Mouse (Mus musculus) A20 (cell line): Measurements from ENCODE around the gene Hs3st6.

ENCODE experiments used
- DNase-seq: peaks from one replicate; pipeline ENCODE4 v3.0.0-alpha.2; 2011; ENCODE audit warnings: low read depth, low spot score

The Hs3st6 gene

GRCm38 (mm10) chr17:24728184-24728583 is 24.6 kb upstream of the Hs3st6 start:
- DNase-seq = no peak

DNA sequence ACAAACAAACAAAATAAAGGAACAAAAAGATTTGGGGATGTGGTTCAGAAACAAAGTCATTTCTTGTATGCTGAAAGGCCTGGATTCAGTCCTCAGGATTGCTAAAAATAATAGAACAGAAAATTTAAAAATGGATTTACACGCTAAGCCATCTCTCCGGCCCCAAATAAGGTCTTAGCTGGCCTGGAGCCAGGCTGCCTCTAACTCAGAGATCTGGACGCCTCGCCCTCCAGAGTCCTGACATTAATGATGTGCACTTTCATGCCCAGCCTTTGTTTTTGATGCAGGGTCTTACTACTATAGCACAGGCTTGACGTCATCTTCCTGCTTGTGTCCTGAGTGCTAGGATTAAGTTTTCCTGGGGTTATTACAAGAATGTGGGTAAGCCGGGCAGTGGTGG is 23.7 kb upstream of the Hs3st6 start:
- no peak for DNase-seq

- DNase-seq = no peak
Observed at GRCm38 (mm10) chr17:24730787-24731186, 22.0 kb upstream of the Hs3st6 start.

- no peak for DNase-seq
Observed at GRCm38 (mm10) chr17:24732233-24732935, 20.4 kb upstream of the Hs3st6 start.

DNA sequence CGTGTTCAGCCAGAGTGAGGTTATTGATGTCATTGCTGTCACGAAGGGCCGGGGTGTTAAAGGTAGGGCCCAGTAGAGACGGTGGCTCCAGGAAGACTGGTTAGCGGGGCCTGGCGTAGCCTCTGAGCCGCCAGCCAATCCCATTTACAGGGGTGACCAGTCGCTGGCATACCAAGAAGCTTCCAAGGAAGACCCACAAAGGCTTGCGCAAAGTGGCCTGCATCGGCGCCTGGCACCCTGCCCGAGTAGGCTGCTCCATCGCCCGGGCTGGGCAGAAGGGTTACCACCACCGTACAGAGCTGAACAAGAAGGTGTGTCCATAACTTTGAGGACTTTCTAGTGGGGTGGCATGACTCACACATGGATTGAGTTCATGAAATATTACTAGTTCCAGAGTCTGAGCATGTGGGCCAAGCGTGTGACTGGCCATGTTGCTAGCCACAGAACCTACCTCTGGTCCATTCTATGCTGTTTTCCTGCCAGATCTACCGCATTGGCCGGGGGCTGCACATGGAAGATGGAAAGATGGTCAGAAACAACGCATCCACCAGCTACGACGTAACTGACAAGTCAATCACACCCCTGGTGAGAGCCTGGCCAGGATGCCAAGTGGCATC is 19.2 kb upstream of the Hs3st6 start:
- DNase-seq = no peak

- peak; percentile 40 for DNase-seq
Observed at GRCm38 (mm10) chr17:24734513-24734912, 18.3 kb upstream of the Hs3st6 start.

GRCm38 (mm10) chr17:24735446-24735845 is 17.3 kb upstream of the Hs3st6 start:
- no peak for DNase-seq

GRCm38 (mm10) chr17:24736330-24737051 is 16.3 kb upstream of the Hs3st6 start, which contains the start of gene Msrb1:
Gene Msrb1 (plus strand): TSS chr17:24736642.
- peak; percentile 99 for DNase-seq

GRCm38 (mm10) chr17:24737135-24737810 is 15.5 kb upstream of the Hs3st6 start:
- peak; percentile 59 for DNase-seq

DNA sequence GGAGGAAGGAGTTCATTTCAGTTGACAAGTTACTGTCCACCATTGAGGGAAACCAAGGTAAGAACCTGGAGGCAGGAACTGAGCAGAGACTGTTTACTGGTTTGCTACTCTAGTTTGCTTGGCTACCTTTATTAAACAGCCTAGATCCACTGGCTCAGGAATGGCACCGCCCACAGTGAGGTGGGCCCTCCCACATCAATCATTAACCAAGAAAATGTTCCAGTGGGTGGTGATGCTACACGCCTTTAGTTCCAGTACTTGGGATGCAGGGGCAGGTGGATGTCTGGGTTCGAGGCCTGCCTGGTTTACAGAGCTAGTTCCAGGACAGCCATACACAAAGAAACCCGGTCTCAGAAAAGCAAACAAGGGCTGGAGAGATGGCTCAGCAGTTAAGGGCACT is 14.6 kb upstream of the Hs3st6 start:
- DNase-seq = no peak

GRCm38 (mm10) chr17:24739926-24740325 is 12.9 kb upstream of the Hs3st6 start:
- DNase-seq = no peak

DNA sequence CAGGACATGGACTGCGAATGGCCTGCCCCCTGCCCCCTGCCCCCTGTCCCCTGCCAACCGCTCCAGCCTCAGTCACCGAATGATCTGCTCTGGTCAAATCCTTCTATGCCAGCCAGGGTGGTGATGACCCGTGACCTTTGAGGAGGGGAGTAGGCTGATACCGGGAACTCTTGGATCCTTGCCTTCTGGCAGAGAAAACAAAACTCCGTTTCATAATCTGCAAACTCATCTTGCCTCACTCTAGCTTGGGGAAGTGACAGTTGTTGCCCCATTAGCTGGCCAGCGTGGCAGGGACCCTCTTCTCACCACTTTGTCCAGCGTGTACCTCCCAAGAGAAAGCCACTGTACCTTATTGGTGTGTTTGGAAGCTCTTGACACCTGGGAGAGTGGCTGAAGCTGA is 10.5 kb upstream of the Hs3st6 start:
- no peak for DNase-seq

- DNase-seq = no peak
Observed at GRCm38 (mm10) chr17:24743896-24744295, 8.9 kb upstream of the Hs3st6 start.

GRCm38 (mm10) chr17:24744381-24744780 is 8.4 kb upstream of the Hs3st6 start:
- DNase-seq = no peak

GRCm38 (mm10) chr17:24745526-24746497 is 7.0 kb upstream of the Hs3st6 start:
- DNase-seq = peak; percentile 86

GRCm38 (mm10) chr17:24746986-24747385 is 5.8 kb upstream of the Hs3st6 start:
- no peak for DNase-seq

- DNase-seq = no peak
Observed at GRCm38 (mm10) chr17:24751528-24751927, 1.3 kb upstream of the Hs3st6 start.

DNA sequence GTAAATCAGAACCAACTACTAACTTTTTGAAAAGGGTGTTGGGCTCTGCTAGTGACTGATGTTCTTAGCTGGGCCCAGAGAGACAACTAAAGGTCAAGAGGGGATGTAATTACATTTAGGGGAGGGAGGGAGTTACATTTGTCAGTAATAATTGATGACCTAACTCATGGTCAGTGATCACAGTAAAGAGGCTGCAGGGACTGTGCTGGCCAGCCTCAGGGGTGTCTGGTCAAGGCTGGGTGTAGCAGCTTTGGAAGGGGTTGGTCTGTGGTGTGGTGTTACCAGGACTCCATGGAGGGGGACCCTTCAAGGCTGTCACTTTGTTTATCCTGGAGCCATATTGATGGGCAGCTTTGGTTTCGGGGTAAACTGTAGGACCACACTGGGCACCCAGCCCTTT is 4.6 kb downstream of the Hs3st6 start:
- no peak for DNase-seq

DNA sequence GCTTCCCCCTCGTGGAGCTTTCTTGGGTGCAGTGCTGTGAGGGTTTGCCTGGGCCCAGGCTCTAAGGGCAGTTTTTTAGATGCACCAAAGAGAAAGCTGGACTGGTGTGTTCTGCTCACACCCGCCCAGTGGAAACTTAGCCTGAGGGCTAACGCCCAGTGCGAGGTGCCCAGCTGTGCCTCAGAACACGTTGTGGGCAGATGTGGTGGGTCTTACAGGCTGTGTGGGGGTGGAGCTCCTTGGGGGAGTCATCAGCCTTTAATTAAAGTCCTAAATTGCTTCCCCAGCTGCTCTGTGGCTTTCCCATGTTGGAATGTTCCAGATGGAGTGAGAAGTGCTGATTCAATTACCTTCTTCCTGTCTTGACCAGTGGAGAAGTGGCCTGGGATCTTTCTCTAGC is 8.3 kb downstream of the Hs3st6 start:
- DNase-seq = no peak

- DNase-seq = no peak
Observed at GRCm38 (mm10) chr17:24765016-24765905, 12.5 kb downstream of the Hs3st6 start.
